Mouse (Mus musculus): ENCODE results near the gene Ptger3.

DNA sequence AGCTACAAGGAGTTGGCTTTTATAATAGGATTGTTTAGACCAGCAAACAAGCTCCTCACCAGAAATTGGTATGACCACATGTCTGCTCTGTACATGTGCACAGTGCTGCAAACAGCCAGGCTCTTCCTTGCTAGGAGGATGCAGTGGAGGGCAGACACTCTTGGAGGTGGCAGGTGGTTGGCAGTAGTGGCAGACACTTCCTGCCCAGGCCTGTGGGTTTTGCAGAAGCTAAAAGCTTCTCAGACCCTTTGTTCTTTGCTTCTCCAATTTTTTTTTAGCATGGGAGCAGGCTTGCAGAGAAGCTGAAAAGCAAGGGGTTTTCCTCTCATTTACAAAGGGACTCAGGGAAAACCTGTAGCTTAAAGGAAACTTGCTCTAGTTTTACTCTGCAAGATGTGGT, 50.3 kb downstream of the Ptger3 start:
- TF ChIP-seq POLR2AphosphoS2 (IDR thresholded peaks at IDR 0.05; ENCODE audit: insufficient read length, low read depth) (no peak), MAX (IDR thresholded peaks at IDR 0.05; ENCODE audit: low read depth) (no peak), POLR2A (IDR thresholded peaks at IDR 0.05; ENCODE audit: insufficient read length, low read depth) (no peak), SRF (IDR thresholded peaks at IDR 0.05; ENCODE audit: control insufficient read depth, insufficient read length, low read depth) (no peak), USF1 (IDR thresholded peaks at IDR 0.05; ENCODE audit: low read depth) (no peak), E2F4 (IDR thresholded peaks at IDR 0.05; ENCODE audit: insufficient read depth) (no peak), MYOD1 (IDR thresholded peaks at IDR 0.05; ENCODE audit: control insufficient read depth in 1 of 3, insufficient read length in 2 of 3, low read depth in 2 of 3) (no peak), CEBPB (IDR thresholded peaks at IDR 0.05; ENCODE audit: insufficient read depth, poor library complexity, severe bottlenecking) (no peak), REST (IDR thresholded peaks at IDR 0.05; ENCODE audit: insufficient read depth, insufficient read length) (no peak)
